Mouse (Mus musculus) myocyte (in vitro differentiated cells): ENCODE results near the gene Clasp1.

Source experiments
- CEBPB ChIP-seq: IDR thresholded peaks from 2 replicates; pipeline ENCODE4 v1.6.1; 2011; ENCODE audit warnings: mild to moderate bottlenecking, moderate library complexity; ENCODE audit not compliant: poor library complexity, insufficient read depth, severe bottlenecking
- E2F4 ChIP-seq: IDR thresholded peaks from one replicate; pipeline ENCODE4 v1.6.1; 2011; ENCODE audit warnings: mild to moderate bottlenecking, control low read depth, moderate library complexity; ENCODE audit not compliant: insufficient read depth
- MAX ChIP-seq: IDR thresholded peaks from one replicate; pipeline ENCODE4 v1.6.1; 2011; ENCODE audit warnings: low read depth, mild to moderate bottlenecking, control low read depth
- MYOD1 ChIP-seq, 3 experiments: IDR thresholded peaks; one replicate each; pipeline ENCODE4 v1.6.1; 2011; ENCODE audit warnings: control low read depth in 2 of 3, low read depth in 2 of 3, mild to moderate bottlenecking in 2 of 3, moderate library complexity in 1 of 3; ENCODE audit not compliant: insufficient read length in 2 of 3, control insufficient read depth in 1 of 3
- MYOG ChIP-seq, 3 experiments: IDR thresholded peaks; one replicate each; pipeline ENCODE4 v1.6.1; 2011; ENCODE audit warnings: control low read depth in 2 of 3, low read depth in 2 of 3, mild to moderate bottlenecking in 2 of 3; ENCODE audit not compliant: insufficient read length in 2 of 3, control insufficient read depth in 1 of 3, insufficient read depth in 1 of 3
- POLR2A ChIP-seq: IDR thresholded peaks from one replicate; pipeline ENCODE4 v1.6.1; 2011; ENCODE audit warnings: low read depth, mild to moderate bottlenecking, control low read depth, moderate library complexity; ENCODE audit not compliant: insufficient read length
- POLR2AphosphoS2 ChIP-seq: IDR thresholded peaks from one replicate; pipeline ENCODE4 v1.6.1; 2011; ENCODE audit warnings: low read depth, control low read depth; ENCODE audit not compliant: insufficient read length
- SRF ChIP-seq: IDR thresholded peaks from one replicate; pipeline ENCODE4 v1.6.1; 2011; ENCODE audit warnings: low read depth; ENCODE audit not compliant: control insufficient read depth, insufficient read length
- TCF12 ChIP-seq: IDR thresholded peaks from one replicate; pipeline ENCODE4 v1.6.1; 2011; ENCODE audit warnings: mild to moderate bottlenecking, control low read depth; ENCODE audit not compliant: poor library complexity, insufficient read depth, severe bottlenecking
- TCF3 ChIP-seq: IDR thresholded peaks from one replicate; pipeline ENCODE4 v1.6.1; 2011; ENCODE audit warnings: low read depth, control low read depth; ENCODE audit not compliant: insufficient read length
- USF1 ChIP-seq: IDR thresholded peaks from one replicate; pipeline ENCODE4 v1.6.1; 2011; ENCODE audit warnings: low read depth, mild to moderate bottlenecking, control low read depth, moderate library complexity

DNA sequence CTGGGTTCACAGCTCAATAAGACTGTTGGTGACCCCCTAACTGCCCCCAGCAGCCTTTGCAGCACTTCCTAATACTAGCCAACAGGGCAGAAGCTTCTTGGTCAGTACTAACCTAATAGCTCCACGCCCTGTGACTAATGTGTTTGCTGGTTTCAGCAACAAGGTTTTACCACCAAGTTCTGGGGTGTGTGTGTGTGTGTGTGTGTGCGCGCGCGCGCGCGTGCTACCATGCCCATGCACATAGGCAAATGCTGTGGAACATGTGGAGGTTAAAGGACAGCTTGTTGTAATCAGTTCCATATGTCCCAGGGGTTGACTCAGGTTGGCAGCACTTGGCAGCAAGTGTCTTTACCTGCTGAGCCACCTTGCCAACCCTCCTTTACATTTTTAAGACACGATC lies 105.7 kb downstream of the Clasp1 start:
- TF ChIP-seq USF1 (no peak), POLR2AphosphoS2 (no peak), POLR2A (no peak), CEBPB (no peak), SRF (no peak), MAX (no peak), MYOG (IDR thresholded peaks at IDR 0.05; ENCODE audit: control insufficient read depth in 1 of 3, insufficient read depth in 1 of 3, insufficient read length in 2 of 3, low read depth in 2 of 3) (no peak), E2F4 (no peak), MYOD1 (IDR thresholded peaks at IDR 0.05; ENCODE audit: control insufficient read depth in 1 of 3, insufficient read length in 2 of 3, low read depth in 2 of 3) (no peak), TCF12 (no peak), TCF3 (no peak)
